Mouse (Mus musculus) central nervous system, embryonic 18 days (tissue): ENCODE data around the gene Haghl. TPM values are rescaled to one million over a fixed set of nuclear protein-coding genes. Genes with fewer than 3 reads are reported as not detected.

Experiments
- polyA plus RNA-seq: library from polyadenylated mRNA; depleted of rRNA; stranded (reverse); fragments of >200 nt; gene quantifications from 2 replicates; pipeline ENCODE4 v1.2.3, GENCODE M21; 2012; rRNA removed

The Haghl gene
- 211 and 212 TPM in 2 replicates for polyA plus RNA-seq

GRCm38 (mm10) chr17:25785281-25785745, at the start of gene Haghl:
Gene Haghl (minus strand): TSS chr17:25785673.

GRCm38 (mm10) chr17:25833291-25833663, 47.8 kb upstream of the Haghl start, which contains the start of gene Stub1:
Gene Stub1 (minus strand): TSS chr17:25833404.

GRCm38 (mm10) chr17:25828712-25829557, 43.5 kb upstream of the Haghl start, which contains the start of gene Jmjd8:
Gene Jmjd8 (plus strand): TSS chr17:25828867.

GRCm38 (mm10) chr17:25823452-25823851, 38.0 kb upstream of the Haghl start, which contains the start of gene Wdr24:
Gene Wdr24 (plus strand): TSS chr17:25823627.

GRCm38 (mm10) chr17:25808789-25809605, 23.5 kb upstream of the Haghl start, which contains the start of gene Fbxl16:
Gene Fbxl16 (plus strand): TSS chr17:25809085.

GRCm38 (mm10) chr17:25796951-25797369, 11.5 kb upstream of the Haghl start, which contains the start of gene Metrn:
Gene Metrn (minus strand): TSS chr17:25797136.

GRCm38 (mm10) chr17:25795609-25796092, 10.2 kb upstream of the Haghl start, which contains the start of gene AC134908.4:
Gene AC134908.4 (minus strand): TSS chr17:25795659.

GRCm38 (mm10) chr17:25792615-25793014, 7.1 kb upstream of the Haghl start, which contains the start of gene Fam173a:
Gene Fam173a (minus strand): TSS chr17:25792901.

GRCm38 (mm10) chr17:25786280-25786679, 807 bp upstream of the Haghl start, which contains the start of gene Ccdc78:
Gene Ccdc78 (plus strand): TSS chr17:25786580.

GRCm38 (mm10) chr17:25773549-25774120, 11.8 kb downstream of the Haghl start, which contains the start of gene Narfl:
Gene Narfl (plus strand): TSS chr17:25773776.

GRCm38 (mm10) chr17:25754241-25754640, 31.2 kb downstream of the Haghl start, which contains the start of gene Msln:
Gene Msln (minus strand): TSS chr17:25754378.

GRCm38 (mm10) chr17:25735745-25736144, 49.7 kb downstream of the Haghl start, which contains the start of gene Mslnl:
Gene Mslnl (plus strand): TSS chr17:25736042.

Other genes starting within 250 kb of the Haghl start
- 16.0 and 21.7 TPM in 2 replicates for gene Sox8, start 215.0 kb downstream of the Haghl start, polyA plus RNA-seq
- gene Lmf1, start 206.6 kb downstream of the Haghl start, polyA plus RNA-seq, result 9.8 and 11.4 TPM in 2 replicates
- 8.3 and 8.7 TPM in 2 replicates for gene Gng13, start 68.5 kb downstream of the Haghl start, polyA plus RNA-seq
- gene Chtf18, start 58.3 kb downstream of the Haghl start, polyA plus RNA-seq, result 5.9 and 6.7 TPM in 2 replicates
- gene Rpusd1, start 58.0 kb downstream of the Haghl start, polyA plus RNA-seq, result 47.6 and 50.8 TPM in 2 replicates
- 0.15 and 0.17 TPM in 2 replicates for gene Mslnl, start 49.6 kb downstream of the Haghl start, polyA plus RNA-seq
- 1.6 and 32.1 TPM in 2 replicates for gene Msln, start 31.3 kb downstream of the Haghl start, polyA plus RNA-seq
- 26.8 and 27.4 TPM in 2 replicates for gene Narfl, start 11.9 kb downstream of the Haghl start, polyA plus RNA-seq
- 0.12 and 0.13 TPM in 2 replicates for gene Ccdc78, start 907 bp upstream of the Haghl start, polyA plus RNA-seq
- 106 and 118 TPM in 2 replicates for gene Fam173a, start 7.2 kb upstream of the Haghl start, polyA plus RNA-seq
- gene AC134908.4, start 10.0 kb upstream of the Haghl start, polyA plus RNA-seq, result 0.33 and 0.57 TPM in 2 replicates
- gene Metrn, start 11.5 kb upstream of the Haghl start, polyA plus RNA-seq, result 90.6 and 111 TPM in 2 replicates
- 79.5 and 95.0 TPM in 2 replicates for gene Fbxl16, start 23.4 kb upstream of the Haghl start, polyA plus RNA-seq
- gene Wdr24, start 38.0 kb upstream of the Haghl start, polyA plus RNA-seq, result 42.3 and 44.7 TPM in 2 replicates
- 61.3 and 66.9 TPM in 2 replicates for gene Jmjd8, start 43.2 kb upstream of the Haghl start, polyA plus RNA-seq
- 297 and 308 TPM in 2 replicates for gene Stub1, start 47.7 kb upstream of the Haghl start, polyA plus RNA-seq
- 105 and 106 TPM in 2 replicates for gene Rhbdl1, start 51.6 kb upstream of the Haghl start, polyA plus RNA-seq
- 37.0 and 39.2 TPM in 2 replicates for gene Gm20683, start 56.1 kb upstream of the Haghl start, polyA plus RNA-seq
- 95.8 and 96.0 TPM in 2 replicates for gene Rhot2, start 59.2 kb upstream of the Haghl start, polyA plus RNA-seq
- 46.9 and 49.8 TPM in 2 replicates for gene Wdr90, start 75.8 kb upstream of the Haghl start, polyA plus RNA-seq
- 20.1 and 21.8 TPM in 2 replicates for gene Mcrip2, start 83.1 kb upstream of the Haghl start, polyA plus RNA-seq
- gene Mettl26, start 89.4 kb upstream of the Haghl start, polyA plus RNA-seq, result 67.4 and 73.2 TPM in 2 replicates
- gene Wfikkn1, start 95.2 kb upstream of the Haghl start, polyA plus RNA-seq, result 0.39 and 0.40 TPM in 2 replicates
- gene Rab40c, start 134.1 kb upstream of the Haghl start, polyA plus RNA-seq, result 88.6 and 89.3 TPM in 2 replicates
- 107 and 111 TPM in 2 replicates for gene Pigq, start 159.3 kb upstream of the Haghl start, polyA plus RNA-seq
- 0.29 and 0.44 TPM in 2 replicates for gene Nhlrc4, start 159.3 kb upstream of the Haghl start, polyA plus RNA-seq
- gene A930017K11Rik, start 166.9 kb upstream of the Haghl start, polyA plus RNA-seq, result 0.62 and 1.1 TPM in 2 replicates
- 38.4 and 38.8 TPM in 2 replicates for gene Capn15, start 200.1 kb upstream of the Haghl start, polyA plus RNA-seq